Mouse (Mus musculus) heart, postnatal 4 days (tissue): ENCODE measurements around the gene Scn5a. TPM values are rescaled to one million over a fixed set of nuclear protein-coding genes. Genes with fewer than 3 reads are reported as not detected.

ENCODE experiments used
- DNase-seq: peaks from one replicate; pipeline ENCODE4 v3.0.0; 2021
- total RNA-seq, 2 experiments: library from RNA; stranded (reverse); gene quantifications; 2 replicates each; pipeline ENCODE4 v1.2.3; 2021

Scn5a gene
- total RNA-seq, 2 experiments from 2014 or later, result 120 to 122 TPM

- no peak for DNase-seq
These were observed 14.0 kb downstream of the Scn5a start for GRCm38 (mm10) chr9:119564803-119565202.

DNA sequence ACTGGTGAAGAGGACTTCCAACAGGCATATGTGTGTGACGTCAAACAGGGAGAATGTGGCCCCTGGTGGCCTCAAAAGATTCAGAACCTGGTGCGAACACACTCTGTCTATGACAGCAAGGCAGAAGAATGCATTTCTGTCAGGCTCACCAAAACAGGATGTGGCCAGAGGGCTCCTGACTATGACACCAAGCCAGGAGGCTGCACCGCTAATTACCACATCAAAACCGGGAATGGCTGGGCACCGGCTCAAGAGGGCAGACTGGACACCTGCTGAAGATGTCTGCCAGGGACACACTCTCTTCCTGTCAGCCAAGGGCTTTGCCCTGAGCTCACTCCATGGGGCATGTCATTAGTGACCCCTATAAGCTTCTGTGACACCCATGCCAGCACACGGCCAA lies 15.2 kb downstream of the Scn5a start:
- DNase-seq, result peak; percentile 53

GRCm38 (mm10) chr9:119562256-119562655 lies 16.6 kb downstream of the Scn5a start:
- DNase-seq, result no peak

GRCm38 (mm10) chr9:119561746-119562145 lies 17.1 kb downstream of the Scn5a start:
- no peak for DNase-seq

DNA sequence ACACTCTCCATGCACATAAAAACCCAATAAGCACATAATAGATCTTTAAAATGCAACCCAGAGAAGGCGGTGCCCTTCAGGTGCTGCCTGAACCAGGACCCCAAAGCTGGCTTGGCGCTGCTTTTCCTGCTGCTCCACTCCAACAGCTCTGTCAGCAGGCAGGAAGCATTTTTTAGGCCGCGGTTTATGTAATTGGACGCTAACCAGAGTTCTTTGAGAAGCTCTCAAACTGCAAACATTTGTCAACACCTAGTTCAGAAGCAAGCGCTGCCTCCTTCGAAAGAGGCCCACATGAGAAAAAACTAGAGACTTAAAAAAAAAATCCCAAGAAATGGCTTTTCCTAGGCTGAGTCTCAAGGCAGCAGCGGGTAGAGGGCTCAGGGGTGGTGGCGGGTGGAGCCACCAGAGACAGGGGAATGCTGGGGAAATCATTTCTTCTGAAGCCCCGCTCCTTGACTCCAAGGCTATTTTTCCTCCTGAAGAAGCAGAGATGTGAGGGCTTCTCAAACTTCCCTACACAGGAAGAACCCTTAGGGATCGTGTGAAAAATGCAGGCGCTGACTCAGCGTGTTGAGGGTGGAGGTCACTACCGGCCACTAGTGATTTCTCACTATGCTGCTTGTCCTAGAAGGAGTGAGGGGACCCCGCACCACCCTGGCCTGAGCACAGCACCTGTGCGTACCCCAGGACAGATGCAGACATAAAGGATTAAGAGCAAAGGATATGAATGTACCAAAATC lies 19.1 kb downstream of the Scn5a start:
- DNase-seq, result no peak

DNA sequence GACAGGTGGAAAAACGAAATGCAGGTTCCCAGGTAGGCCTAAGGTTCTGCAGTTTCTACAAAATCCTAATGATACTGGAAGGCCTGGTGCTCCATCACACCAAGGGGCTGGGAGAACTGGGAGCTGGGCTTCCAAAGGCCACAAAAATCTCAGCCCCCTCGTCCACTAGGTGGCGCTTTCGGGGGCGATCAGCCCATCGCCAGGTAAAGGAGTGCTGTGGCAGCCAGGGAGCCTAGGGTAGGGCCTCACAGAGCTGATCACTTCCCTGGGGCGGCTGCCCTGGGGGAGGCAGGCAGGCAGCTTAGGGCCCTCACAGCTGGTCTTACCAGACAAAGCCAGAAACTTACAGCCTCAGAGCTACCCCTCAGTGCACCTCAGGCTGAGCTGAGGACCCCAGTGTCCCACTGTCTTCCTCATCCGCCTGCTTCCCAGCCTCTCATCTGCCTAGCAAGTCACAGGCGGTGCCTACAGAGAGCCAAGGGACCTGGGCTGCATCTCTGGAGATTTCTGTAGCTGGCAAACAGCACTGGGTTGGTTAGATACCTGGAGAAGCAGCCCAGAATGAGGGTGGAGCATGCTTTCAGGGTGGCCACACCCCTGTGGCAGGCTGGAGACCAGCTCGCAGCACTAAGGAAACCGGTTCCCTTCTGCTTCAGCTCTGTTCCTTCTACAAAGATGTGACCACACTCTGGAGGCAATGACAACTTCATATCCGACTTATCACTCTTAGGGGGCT lies 20.5 kb downstream of the Scn5a start:
- DNase-seq, result peak; percentile 70

DNA sequence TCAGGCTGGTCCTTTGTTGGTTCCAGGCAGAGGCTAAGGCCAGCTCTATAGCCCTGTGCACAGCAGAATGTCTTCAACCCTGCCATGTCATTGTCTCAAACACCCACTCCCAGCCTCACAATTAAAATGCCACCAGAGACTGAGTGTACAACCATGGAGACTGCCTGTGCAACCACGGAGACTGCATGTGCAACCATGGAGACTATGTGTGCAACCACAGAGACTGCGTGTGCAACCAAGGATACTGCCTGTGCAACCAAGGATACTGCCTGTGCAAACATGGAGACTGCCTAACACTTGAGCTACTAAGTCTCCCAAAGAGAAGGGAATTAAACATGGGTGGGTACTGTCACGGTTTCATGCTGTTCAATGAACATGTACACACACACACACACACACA lies 22.8 kb downstream of the Scn5a start:
- DNase-seq, result no peak

DNA sequence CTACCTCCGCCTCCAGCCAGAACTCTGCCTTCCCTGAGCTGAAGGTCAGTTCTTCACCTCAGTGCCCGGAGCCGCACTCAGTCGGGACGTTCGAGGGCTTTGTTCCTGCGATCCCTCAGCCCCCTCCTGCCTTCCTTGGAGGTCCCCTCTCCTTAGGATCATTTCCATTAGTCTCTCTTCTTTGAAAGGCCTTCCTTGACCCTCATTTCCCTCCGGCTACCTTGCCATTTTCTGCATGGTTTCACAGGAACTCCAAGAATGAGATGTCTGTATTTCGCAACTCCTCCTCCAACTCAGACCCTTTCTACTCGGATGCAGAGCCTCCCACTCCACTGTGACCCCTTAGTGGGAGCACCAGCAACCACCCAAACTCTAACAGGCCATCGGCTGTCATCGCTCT lies 31.3 kb downstream of the Scn5a start:
- DNase-seq, result no peak

DNA sequence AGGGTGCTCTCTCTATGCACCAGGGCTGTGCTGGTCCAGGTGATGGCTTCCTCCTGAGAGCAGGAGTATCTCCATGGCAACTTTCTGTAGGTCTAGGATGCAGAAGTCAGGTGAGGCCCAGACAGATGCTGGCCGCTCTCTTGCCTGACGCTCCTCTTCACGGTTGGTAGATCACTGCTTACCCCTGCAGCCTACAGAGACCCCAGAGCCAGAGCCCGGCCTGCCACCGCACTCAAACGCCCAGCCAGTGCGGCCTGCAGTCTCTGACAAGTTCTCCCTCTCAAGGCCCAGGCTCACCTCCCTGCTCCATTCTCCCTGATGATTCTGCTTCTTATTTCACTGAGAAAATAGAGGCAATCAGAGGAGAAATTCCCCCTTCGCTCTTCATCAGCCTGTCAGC lies 31.7 kb downstream of the Scn5a start:
- no peak for DNase-seq

DNA sequence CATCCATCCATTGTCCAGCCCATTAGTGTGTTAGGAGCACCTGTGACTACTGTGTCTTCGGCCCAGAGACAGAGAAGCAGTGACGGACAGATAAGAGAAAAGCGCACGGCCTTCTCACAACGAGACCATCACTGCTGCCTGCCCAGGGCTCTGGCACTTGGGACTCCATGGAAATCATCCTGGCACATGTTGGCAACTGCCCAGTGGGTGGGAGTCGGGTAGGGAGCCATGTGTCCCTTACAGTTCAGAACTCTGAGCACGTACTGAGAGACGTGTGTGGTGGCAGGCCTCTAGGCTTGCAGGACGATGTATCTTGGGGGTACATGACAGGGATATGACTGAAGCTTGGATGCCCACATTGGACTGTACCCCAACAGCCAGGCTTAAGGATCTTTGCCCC lies 38.1 kb downstream of the Scn5a start:
- no peak for DNase-seq

GRCm38 (mm10) chr9:119537823-119538222 lies 41.0 kb downstream of the Scn5a start:
- peak; percentile 88 for DNase-seq

DNA sequence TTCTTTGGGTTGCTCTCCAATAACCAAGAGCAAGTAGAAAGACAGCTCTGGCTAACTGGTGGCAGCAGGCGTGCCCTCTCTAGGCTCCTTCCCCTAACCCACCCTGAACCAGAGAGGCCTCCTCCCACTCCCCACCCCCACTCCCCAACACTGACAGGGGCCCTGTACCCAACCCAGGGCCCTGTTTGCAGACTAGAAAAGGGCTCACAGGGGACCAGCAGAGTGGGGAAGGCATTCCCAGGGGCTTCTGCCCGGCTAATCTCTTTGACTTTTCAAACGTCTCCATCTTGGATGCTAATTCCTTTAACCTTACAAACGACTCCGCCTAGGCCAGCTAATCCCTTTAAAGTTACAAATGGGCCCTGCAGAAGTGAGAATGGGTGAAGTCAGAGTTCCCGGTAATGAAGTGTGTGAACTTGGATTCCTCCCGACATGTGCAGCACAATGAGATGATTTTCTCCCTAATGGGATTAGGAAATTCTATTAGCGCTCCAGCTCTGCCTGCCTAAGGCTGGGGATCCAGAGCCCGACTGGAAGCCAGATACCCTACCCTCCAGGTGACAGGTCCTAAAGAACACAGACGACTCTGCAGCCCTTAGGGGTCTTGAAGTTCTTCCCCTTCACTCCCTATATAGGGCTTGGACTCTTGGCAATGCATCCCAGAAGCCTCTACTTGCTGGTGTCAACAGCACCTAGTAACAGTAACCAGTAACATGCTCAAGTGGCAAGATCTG lies 47.0 kb downstream of the Scn5a start:
- DNase-seq, result no peak

DNA sequence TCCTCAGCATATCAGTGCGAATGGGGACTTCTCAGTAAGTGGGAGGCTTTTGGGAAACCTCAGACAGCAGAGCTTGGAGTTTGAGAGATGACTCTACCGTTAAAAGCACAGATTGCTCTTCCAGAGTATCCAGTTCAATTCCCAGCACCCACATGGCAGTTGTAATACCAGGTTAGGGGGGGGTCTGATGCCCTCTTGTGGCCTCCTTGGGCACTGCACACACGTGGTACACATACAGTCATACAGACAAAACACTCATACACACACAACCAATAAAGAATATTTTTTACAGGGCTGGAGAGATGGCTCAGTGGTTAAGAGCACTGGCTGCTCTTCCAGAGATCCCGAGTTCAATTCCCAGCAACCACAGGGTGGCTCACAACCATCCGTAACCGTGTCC lies 54.3 kb downstream of the Scn5a start:
- DNase-seq, result no peak

GRCm38 (mm10) chr9:119523301-119523700 lies 55.5 kb downstream of the Scn5a start:
- peak; percentile 70 for DNase-seq

- DNase-seq, result no peak
These were observed 59.7 kb downstream of the Scn5a start for GRCm38 (mm10) chr9:119519116-119519515.

DNA sequence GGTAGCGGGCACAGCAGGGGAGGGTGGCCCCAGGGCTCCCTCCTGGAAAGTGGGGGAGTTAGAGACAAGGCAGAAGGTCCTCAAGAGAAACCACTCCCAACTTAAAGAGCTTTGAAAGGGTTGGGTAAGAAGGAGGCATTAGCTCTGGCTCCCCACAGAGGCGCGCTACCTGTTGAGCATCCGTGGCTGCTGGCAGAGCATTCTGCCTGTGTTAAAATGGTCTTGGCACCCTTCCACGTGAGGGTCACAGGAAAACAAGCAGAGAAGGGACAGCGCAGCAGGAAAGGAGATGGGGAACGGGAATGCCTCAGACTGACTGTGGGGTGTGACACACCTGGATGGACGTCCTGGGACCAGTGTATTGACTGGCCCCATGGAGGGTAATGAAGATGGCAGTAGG lies 60.6 kb downstream of the Scn5a start:
- no peak for DNase-seq

DNA sequence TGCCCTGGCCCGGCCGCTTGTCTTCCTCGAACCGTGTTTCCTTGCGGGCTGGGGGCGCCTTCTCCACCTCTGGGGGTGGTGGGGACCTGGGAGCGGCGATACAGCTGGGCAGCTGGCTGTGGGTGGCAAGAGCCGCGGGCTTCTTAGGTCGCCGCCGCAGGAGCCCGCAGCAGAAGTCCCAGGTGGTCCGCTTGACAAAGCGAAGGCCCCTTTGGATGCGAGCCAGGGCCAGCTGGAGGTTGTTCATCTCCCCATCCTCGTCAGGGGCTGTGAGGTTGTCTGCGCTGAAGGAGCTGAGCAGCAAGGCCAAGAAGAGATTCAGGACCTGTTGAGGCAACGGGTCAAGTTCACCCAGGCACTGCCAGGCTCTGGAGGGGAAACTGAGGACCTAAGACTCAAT lies 61.3 kb downstream of the Scn5a start:
- DNase-seq, result no peak

GRCm38 (mm10) chr9:119516815-119517214 lies 62.0 kb downstream of the Scn5a start:
- DNase-seq, result no peak

- DNase-seq, result no peak
These were observed 63.4 kb downstream of the Scn5a start for GRCm38 (mm10) chr9:119515454-119515853.

DNA sequence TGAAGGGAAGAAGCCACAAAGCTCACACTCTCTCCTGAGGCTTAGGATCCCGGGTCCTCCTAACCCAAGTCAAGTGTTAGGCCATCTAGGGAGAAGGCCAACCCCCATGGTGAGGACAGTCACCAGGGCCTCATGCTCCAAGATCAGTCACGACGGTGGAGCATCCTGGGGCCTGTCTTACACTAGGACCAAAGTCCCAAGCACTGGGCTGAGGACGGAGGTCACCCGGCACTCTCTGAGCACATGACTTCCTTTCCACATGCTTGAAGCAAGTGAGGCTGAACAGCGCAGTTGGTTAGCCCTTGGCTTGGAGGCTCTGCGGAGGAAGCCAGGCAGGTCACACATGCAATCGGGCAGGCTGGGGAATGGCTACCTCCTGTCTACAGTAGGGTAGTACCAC lies 63.8 kb downstream of the Scn5a start:
- DNase-seq, result no peak

DNA sequence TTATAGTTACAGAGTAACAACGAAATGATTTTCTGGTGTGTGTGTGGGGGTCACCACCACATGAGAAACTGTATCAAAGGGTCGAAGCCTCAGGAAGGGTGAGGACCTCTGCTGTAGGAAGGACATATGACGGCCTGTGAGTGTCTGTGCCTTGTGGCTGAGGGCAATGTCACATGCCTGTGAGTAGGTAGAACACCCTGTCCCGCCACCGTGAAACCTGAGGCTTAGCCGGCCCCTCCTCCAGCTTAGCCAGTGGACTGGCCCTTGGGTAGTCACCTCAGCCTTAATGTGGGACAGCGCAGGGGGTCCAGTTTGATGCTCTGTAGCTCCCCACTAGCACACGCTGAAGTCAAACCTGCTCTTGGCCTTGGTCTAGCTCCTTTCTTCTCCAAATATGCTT lies 65.0 kb downstream of the Scn5a start:
- DNase-seq, result no peak

DNA sequence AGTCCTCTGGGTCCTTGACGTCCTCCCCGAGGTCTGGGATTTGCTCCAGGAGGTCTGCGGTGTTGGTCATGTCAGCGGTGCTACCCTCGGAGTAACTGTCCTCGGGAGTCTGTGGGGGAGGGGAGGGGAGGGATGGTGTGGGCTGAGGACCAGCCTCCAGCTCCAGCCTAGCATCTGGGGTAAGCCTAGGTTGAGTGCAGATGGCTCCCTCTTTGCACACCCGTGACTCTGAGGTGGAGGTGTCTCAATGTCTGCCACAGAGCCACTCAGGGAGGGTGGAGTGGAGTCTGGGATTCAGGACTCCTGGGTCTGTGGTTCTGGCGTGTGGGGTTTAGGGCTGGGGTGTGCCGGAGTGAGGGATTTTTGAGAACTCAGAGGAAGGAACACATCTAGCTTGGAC lies 65.8 kb downstream of the Scn5a start:
- no peak for DNase-seq

GRCm38 (mm10) chr9:119510902-119511301 lies 67.9 kb downstream of the Scn5a start:
- no peak for DNase-seq
